Comparison of ENCODE assay signal across 7 mouse cellular contexts in the genomic region with DNA sequence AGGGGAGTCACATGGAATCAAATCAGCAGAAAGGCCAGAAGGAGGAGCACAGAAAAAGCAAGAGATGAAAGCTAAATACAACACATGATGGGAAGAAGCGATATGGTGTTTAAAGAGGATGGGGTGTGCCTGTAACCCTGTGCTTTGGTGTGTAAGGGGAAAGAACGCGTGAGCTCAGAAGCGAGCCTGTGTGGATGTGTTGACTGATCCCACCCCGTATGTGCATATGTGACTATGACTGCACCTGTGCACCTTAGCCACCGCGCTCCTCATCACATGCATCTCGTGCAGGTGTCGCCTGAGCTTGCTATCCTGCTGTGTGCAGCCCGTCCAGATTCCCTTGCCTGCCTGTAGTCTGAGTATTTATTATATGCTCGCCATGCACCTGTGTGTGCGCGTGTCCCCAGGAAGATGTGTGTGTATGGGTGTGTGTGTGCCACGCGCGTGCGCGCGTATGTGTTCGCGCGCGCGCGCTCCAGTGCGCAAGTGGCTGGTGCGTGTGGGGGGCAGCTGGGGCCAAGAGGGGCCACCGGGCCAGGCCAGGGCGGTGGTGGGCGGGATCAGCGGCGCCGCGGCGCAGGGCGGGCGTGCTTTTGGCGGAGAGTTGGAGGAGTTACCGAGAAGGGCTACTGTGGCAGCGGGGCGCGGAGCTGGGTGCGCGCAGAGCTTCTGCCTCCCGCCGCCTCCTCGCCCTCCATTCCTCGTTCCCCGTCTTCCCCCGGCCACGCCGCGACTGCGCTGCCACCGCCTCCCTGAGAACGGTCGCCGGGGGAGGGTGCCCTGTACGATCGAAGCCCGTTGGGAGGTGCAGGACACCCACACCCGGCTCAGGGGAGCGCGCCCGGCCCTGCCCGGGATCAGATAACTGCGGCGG. TPM values are rescaled to one million over a fixed set of nuclear protein-coding genes. Genes with fewer than 3 reads are reported as not detected.
A peak's percentile ranks its signal among the peaks of the same experiment; 100 is the strongest.
DNase-seq lines count a peak whose midpoint lies in the region; TF ChIP-seq lines count a peak whose summit lies in the region.

No protein-coding gene starts in this region.

- no peaks in the 10 kb centered on the region for H3K36me3 ChIP-seq in ES-Bruce4 (ENCODE audit: control insufficient read depth, insufficient read depth, low read length, poor library complexity, severe bottlenecking)
- H3K36me3 ChIP-seq in forebrain, embryonic 10.5 days (replicated peaks), result no peaks in the 10 kb centered on the region
- no peaks in the 10 kb centered on the region for H3K36me3 ChIP-seq in limb, embryonic 10.5 days

- 1% methylated on average over 67 of the region's 68 CpGs for WGBS in forebrain, embryonic 10.5 days
- WGBS in limb, embryonic 10.5 days, result 1% methylated on average over 68 of the region's 68 CpGs

- H3K9me3 ChIP-seq in ES-Bruce4 (replicated peaks; ENCODE audit: control insufficient read depth, insufficient read depth, low read length, poor library complexity, severe bottlenecking), result no peaks in the 10 kb centered on the region
- H3K9me3 ChIP-seq in forebrain, embryonic 10.5 days, result no peaks in the 10 kb centered on the region
- H3K9me3 ChIP-seq in limb, embryonic 10.5 days (replicated peaks), result no peaks in the 10 kb centered on the region

- no peak overlapping the region for H3K27ac ChIP-seq in ES-Bruce4 (ENCODE audit: insufficient read depth, low read length)
- H3K27ac ChIP-seq in forebrain, embryonic 10.5 days, result no peak overlapping the region
- H3K27ac ChIP-seq in limb, embryonic 10.5 days, result peak overlapping the region; percentile 66

- TF ChIP-seq CTCF in ES-Bruce4 (IDR thresholded peaks at IDR 0.05; ENCODE audit: low read depth, low read length), result no peak

- no peak for TF ChIP-seq EP300 in ES-Bruce4 (IDR thresholded peaks at IDR 0.05; ENCODE audit: insufficient read depth, low read depth, low read length)

- H3K9ac ChIP-seq in ES-Bruce4 (ENCODE audit: low read depth, poor library complexity, severe bottlenecking), result peak overlapping the region; percentile 79

- H3K4me3 ChIP-seq in ES-Bruce4 (ENCODE audit: low read depth, low read length), result peak overlapping the region; percentile 85
- H3K4me3 ChIP-seq in forebrain, embryonic 10.5 days, result peak overlapping the region; percentile 69
- peak overlapping the region; percentile 64 for H3K4me3 ChIP-seq in limb, embryonic 10.5 days

- intact Hi-C loops in heart, postnatal 36 days (cut with DNase I), result loop anchor here (2.0 kb wide), 1 partner anchor 35 kb away; no protein-coding TSS in a partner anchor

- DNase-seq in R1 (ENCODE audit: low read depth, low spot score), result peak; percentile 71
- no peak for DNase-seq in forebrain, embryonic 10.5 days (ENCODE audit: extremely low spot score, low spot score)
- peak; percentile 25 to 37 for DNase-seq in heart, postnatal 36 days
- no peak for DNase-seq in limb, embryonic 10.5 days (ENCODE audit: low spot score)
- DNase-seq in right cerebral cortex, adult 18-20 months, result peak; percentile 67
- DNase-seq in thymus, postnatal 14 days, result no peak

- no peak for TF ChIP-seq POLR2A in ES-Bruce4 (IDR thresholded peaks at IDR 0.05; ENCODE audit: insufficient read depth, low read length)

- H3K4me1 ChIP-seq in ES-Bruce4 (ENCODE audit: control insufficient read depth, insufficient read depth, low read length), result no peaks in the 10 kb centered on the region
- peaks cover 46% of the 10 kb centered on the region for H3K4me1 ChIP-seq in forebrain, embryonic 10.5 days
- peaks cover 48% of the 10 kb centered on the region for H3K4me1 ChIP-seq in limb, embryonic 10.5 days

- peaks cover 9% of the 10 kb centered on the region for H3K27me3 ChIP-seq in ES-Bruce4 (ENCODE audit: control insufficient read depth, insufficient read depth, low read length, poor library complexity, severe bottlenecking)
- H3K27me3 ChIP-seq in forebrain, embryonic 10.5 days (ENCODE audit: poor library complexity, severe bottlenecking), result peaks cover 100% of the 10 kb centered on the region
- peaks cover 90% of the 10 kb centered on the region for H3K27me3 ChIP-seq in limb, embryonic 10.5 days (ENCODE audit: low read depth, poor library complexity, severe bottlenecking)

RNA-seq across cellular contexts. Expression of a gene that starts 0.5 kb away (rescaled TPM):
- polyA plus RNA-seq in ES-Bruce4 (2011; ENCODE audit: insufficient read depth, insufficient read length, low read depth, missing spikeins), result 1.1 and 1.5 TPM in 2 replicates
- 0.20 and 0.43 TPM in 2 replicates for polyA plus RNA-seq in forebrain, embryonic 10.5 days (2016; fragmentation: Nextera tagmentation; extraction: Ambion mirVana)
- total RNA-seq in heart, postnatal 36 days (2021), result 10 to 100 TPM; 22.8 to 24.9 TPM
- 0.11 and 0.25 TPM in 2 replicates for polyA plus RNA-seq in limb, embryonic 10.5 days (2016; fragmentation: Nextera tagmentation; extraction: Ambion mirVana)

Comparison
In these comparisons a context has a peak if more than half of its experiments do, and no peak if none do; other contexts are left out.
1. DNase-seq: peak in R1 (single experiment), heart, postnatal 36 days (2 of 2) and right cerebral cortex, adult 18-20 months (single experiment); none in forebrain, embryonic 10.5 days (single experiment), limb, embryonic 10.5 days (single experiment) and thymus, postnatal 14 days (single experiment).
2. Peak in every context shown above with its lines, with median percentiles within 50 percentile points of each other: H3K4me3 ChIP-seq.